ENCODE assay signal across 9 mouse cellular contexts in genomic region chr10:86359699-86360098, GRCm38 (mm10). TPM values are rescaled to one million over a fixed set of nuclear protein-coding genes. Genes with fewer than 3 reads are reported as not detected.
DNase-seq lines count a peak whose midpoint lies in the region; ATAC-seq and TF ChIP-seq lines count a peak whose summit lies in the region.
"Had no signal": no experiment of that assay in that cellular context is flagged by ENCODE, and none has a peak within 500 bp of the region (broad histone marks: within the 10 kb centered on the region; RNA-seq: fewer than 3 reads in every experiment).

No protein-coding gene starts in this region.

- 48% methylated on average over 4 of the region's 4 CpGs for WGBS in lung, embryonic 14.5 days

- no peak overlapping the region for H3K4me3 ChIP-seq in gastrocnemius, adult 2 months
- H3K4me3 ChIP-seq in lung, embryonic 14.5 days (ENCODE audit: low read depth, low read length): no peak overlapping the region

- peak; percentile 51 for DNase-seq in gastrocnemius, adult 2 months
- no peak for DNase-seq in gastrocnemius, postnatal 10 days
- DNase-seq in lung, embryonic 14.5 days: peak; percentile 50
- DNase-seq in lung, postnatal 14 days: no peak
- peak; percentile 26 for DNase-seq in layer of hippocampus, adult 9-11 months
- DNase-seq in frontal cortex, postnatal 14 days (ENCODE audit: low spot score in 2 of 2): no peak
- DNase-seq: heart, postnatal 10 days had no signal

- ATAC-seq in lung, embryonic 14.5 days (ENCODE audit: insufficient read depth): no peak
- peak; percentile 69 for ATAC-seq in cerebellum, adult (ENCODE audit: insufficient number of reproducible peaks, low FRiP score, low TSS enrichment)
- no peak for ATAC-seq in activated CD4-positive, CD25-positive, alpha-beta regulatory T cell, adult 4 months

- no peak for TF ChIP-seq CTCF in gastrocnemius, adult 2 months (IDR thresholded peaks at IDR 0.05)
- no peak for TF ChIP-seq CTCF in lung, embryonic 14.5 days (IDR thresholded peaks at IDR 0.05; ENCODE audit: low read depth)

- H3K27ac ChIP-seq in gastrocnemius, adult 2 months: peak overlapping the region; percentile 49; the same call in 1 of the 2 replicates
- H3K27ac ChIP-seq in lung, embryonic 14.5 days (ENCODE audit: low read depth): peak overlapping the region; percentile 30; the same call in 1 of the 2 replicates

- no peaks in the 10 kb centered on the region for H3K9me3 ChIP-seq in lung, embryonic 14.5 days (ENCODE audit: low read depth, low read length)

- H3K9ac ChIP-seq in lung, embryonic 14.5 days: no peak overlapping the region

- peaks cover 14% of the 10 kb centered on the region for H3K4me1 ChIP-seq in lung, embryonic 14.5 days (ENCODE audit: insufficient read depth)

- no peaks in the 10 kb centered on the region for H3K36me3 ChIP-seq in lung, embryonic 14.5 days (ENCODE audit: insufficient read depth)

- H3K4me2 ChIP-seq in lung, embryonic 14.5 days: no peak overlapping the region

- H3K27me3 ChIP-seq in lung, embryonic 14.5 days (ENCODE audit: insufficient read depth, low read length): no peaks in the 10 kb centered on the region

- intact Hi-C loops in gastrocnemius, adult 2 months (cut with DNase I): loop anchor here (5.0 kb wide), 2 partner anchors 47 to 93 kb away; no protein-coding TSS in a partner anchor

RNA-seq across cellular contexts. Expression of gene Timp3, which starts 59.5 kb away (rescaled TPM):
- 10 to 100 TPM; 71.5 to 81.6 TPM for total RNA-seq in gastrocnemius, adult 2 months (2021)
- total RNA-seq in gastrocnemius, postnatal 10 days (2021): 100 to 1,000 TPM; 104 to 106 TPM
- polyA plus RNA-seq in lung, embryonic 14.5 days (2014; fragmentation: Nextera tagmentation; extraction: Ambion mirVana): 42.6 and 44.1 TPM in 2 replicates
- polyA plus RNA-seq in activated CD4-positive, CD25-positive, alpha-beta regulatory T cell, adult 4 months (2017; shearing (Covaris generic)): not detected

Comparison
In these comparisons a context has a peak if more than half of its experiments do, and no peak if none do; other contexts are left out.
1. DNase-seq: peak in gastrocnemius, adult 2 months (single experiment), lung, embryonic 14.5 days (single experiment) and layer of hippocampus, adult 9-11 months (single experiment); none in gastrocnemius, postnatal 10 days (single experiment), lung, postnatal 14 days (single experiment) and frontal cortex, postnatal 14 days (0 of 2).